Mouse (Mus musculus): ENCODE results near the gene Rapgef2. TPM values are rescaled to one million over a fixed set of nuclear protein-coding genes. Genes with fewer than 3 reads are reported as not detected.

Gene Rapgef2
- polyA plus RNA-seq, 1 experiment from 2014 or later = 3.1 TPM

GRCm38 (mm10) chr3:79144672-79145406, 141.5 kb downstream of the Rapgef2 start:
- DNase-seq (ENCODE audit: low spot score) = no peak
- no peak overlapping the region for H3K27ac ChIP-seq (ENCODE audit: low read depth, low read length)
- H3K9ac ChIP-seq (ENCODE audit: low read depth, low read length) = no peak overlapping the region

GRCm38 (mm10) chr3:79144085-79144484, 142.2 kb downstream of the Rapgef2 start:
- H3K27me3 ChIP-seq (replicated peaks; ENCODE audit: control insufficient read depth, insufficient read depth, low read length) = no peaks in the 10 kb centered on the region
- no peaks in the 10 kb centered on the region for H3K9me3 ChIP-seq (ENCODE audit: control insufficient read depth, low read length)
- no peaks in the 10 kb centered on the region for H3K36me3 ChIP-seq (ENCODE audit: control insufficient read depth, insufficient read depth, low read length)
- H3K4me1 ChIP-seq (replicated peaks; ENCODE audit: control insufficient read depth, insufficient read depth, low read length) = peaks cover 10% of the 10 kb centered on the region; the same call in 1 of the 2 replicates
- no peak overlapping the region for H3K9ac ChIP-seq (ENCODE audit: low read depth, low read length)
- no peak for DNase-seq (ENCODE audit: low spot score)
- no peak overlapping the region for H3K27ac ChIP-seq (ENCODE audit: low read depth, low read length)
- 80% methylated on average over 6 of the region's 6 CpGs for WGBS
- ATAC-seq (replicated peaks; ENCODE audit: low FRiP score) = no peak
- H3K4me3 ChIP-seq (ENCODE audit: low read depth, low read length) = no peak overlapping the region
- no peak overlapping the region for H3K4me2 ChIP-seq

More at GRCm38 (mm10) chr3:79144672-79145406, 141.5 kb downstream of the Rapgef2 start:
- no peak overlapping the region for H3K4me2 ChIP-seq
- 47% methylated on average over 13 of the region's 13 CpGs for WGBS
- H3K36me3 ChIP-seq (ENCODE audit: control insufficient read depth, insufficient read depth, low read length) = no peaks in the 10 kb centered on the region
- H3K9me3 ChIP-seq (ENCODE audit: control insufficient read depth, low read length) = no peaks in the 10 kb centered on the region
- H3K4me3 ChIP-seq (ENCODE audit: low read depth, low read length) = no peak overlapping the region
- ATAC-seq (replicated peaks; ENCODE audit: low FRiP score) = no peak
- H3K4me1 ChIP-seq (replicated peaks; ENCODE audit: control insufficient read depth, insufficient read depth, low read length) = peaks cover 10% of the 10 kb centered on the region; the same call in 1 of the 2 replicates
- H3K27me3 ChIP-seq (replicated peaks; ENCODE audit: control insufficient read depth, insufficient read depth, low read length) = no peaks in the 10 kb centered on the region

GRCm38 (mm10) chr3:79139245-79139644, 147.1 kb downstream of the Rapgef2 start:
- Histone ChIP-seq H3K4me3 (ENCODE audit: low read depth, low read length) (no peak overlapping the region), H3K9ac (ENCODE audit: low read depth, low read length) (no peak overlapping the region), H3K27ac (ENCODE audit: low read depth, low read length) (no peak overlapping the region), H3K36me3 (ENCODE audit: control insufficient read depth, insufficient read depth, low read length) (no peaks in the 10 kb centered on the region), H3K4me1 (replicated peaks; ENCODE audit: control insufficient read depth, insufficient read depth, low read length) (0 out of 2 replicates have a peak, but pooled peaks cover 3% of the 10 kb centered on the region), H3K9me3 (ENCODE audit: control insufficient read depth, low read length) (no peaks in the 10 kb centered on the region), H3K4me2 (no peak overlapping the region), H3K27me3 (replicated peaks; ENCODE audit: control insufficient read depth, insufficient read depth, low read length) (no peaks in the 10 kb centered on the region)
- 68% methylated on average over 3 of the region's 3 CpGs for WGBS
- DNase-seq (ENCODE audit: low spot score) (no peak), ATAC-seq (replicated peaks; ENCODE audit: low FRiP score) (no peak)

- no peaks in the 10 kb centered on the region for H3K9me3 ChIP-seq (ENCODE audit: control insufficient read depth, low read length)
- no peak overlapping the region for H3K4me2 ChIP-seq
- H3K9ac ChIP-seq (ENCODE audit: low read depth, low read length) = no peak overlapping the region
- H3K27me3 ChIP-seq (replicated peaks; ENCODE audit: control insufficient read depth, insufficient read depth, low read length) = no peaks in the 10 kb centered on the region
- H3K4me1 ChIP-seq (replicated peaks; ENCODE audit: control insufficient read depth, insufficient read depth, low read length) = 0 out of 2 replicates have a peak, but pooled peaks cover 3% of the 10 kb centered on the region
- no peak for DNase-seq (ENCODE audit: low spot score)
- no peak for ATAC-seq (replicated peaks; ENCODE audit: low FRiP score)
- no peaks in the 10 kb centered on the region for H3K36me3 ChIP-seq (ENCODE audit: control insufficient read depth, insufficient read depth, low read length)
- no peak overlapping the region for H3K27ac ChIP-seq (ENCODE audit: low read depth, low read length)
- H3K4me3 ChIP-seq (ENCODE audit: low read depth, low read length) = no peak overlapping the region
Measured at GRCm38 (mm10) chr3:79138601-79139000, 147.7 kb downstream of the Rapgef2 start.

GRCm38 (mm10) chr3:79130991-79131390, 155.3 kb downstream of the Rapgef2 start:
- DNase-seq (ENCODE audit: low spot score) (no peak), ATAC-seq (replicated peaks; ENCODE audit: low FRiP score) (no peak)
- Histone ChIP-seq H3K4me2 (no peak overlapping the region), H3K27me3 (replicated peaks; ENCODE audit: control insufficient read depth, insufficient read depth, low read length) (no peaks in the 10 kb centered on the region), H3K36me3 (ENCODE audit: control insufficient read depth, insufficient read depth, low read length) (no peaks in the 10 kb centered on the region), H3K9ac (ENCODE audit: low read depth, low read length) (no peak overlapping the region), H3K9me3 (ENCODE audit: control insufficient read depth, low read length) (no peaks in the 10 kb centered on the region), H3K27ac (ENCODE audit: low read depth, low read length) (no peak overlapping the region), H3K4me1 (replicated peaks; ENCODE audit: control insufficient read depth, insufficient read depth, low read length) (no peaks in the 10 kb centered on the region), H3K4me3 (ENCODE audit: low read depth, low read length) (no peak overlapping the region)
- 64% methylated on average over 3 of the region's 3 CpGs for WGBS

- Histone ChIP-seq H3K36me3 (ENCODE audit: control insufficient read depth, insufficient read depth, low read length) (no peaks in the 10 kb centered on the region), H3K4me2 (no peak overlapping the region), H3K9ac (ENCODE audit: low read depth, low read length) (no peak overlapping the region), H3K27ac (ENCODE audit: low read depth, low read length) (no peak overlapping the region), H3K4me1 (replicated peaks; ENCODE audit: control insufficient read depth, insufficient read depth, low read length) (no peaks in the 10 kb centered on the region), H3K4me3 (ENCODE audit: low read depth, low read length) (no peak overlapping the region), H3K9me3 (ENCODE audit: control insufficient read depth, low read length) (no peaks in the 10 kb centered on the region), H3K27me3 (replicated peaks; ENCODE audit: control insufficient read depth, insufficient read depth, low read length) (no peaks in the 10 kb centered on the region)
- WGBS = 60% methylated on average over 6 of the region's 6 CpGs
- DNase-seq (ENCODE audit: low spot score) (no peak), ATAC-seq (replicated peaks; ENCODE audit: low FRiP score) (no peak)
Measured at GRCm38 (mm10) chr3:79129044-79129600, 157.2 kb downstream of the Rapgef2 start.

- Histone ChIP-seq H3K4me1 (replicated peaks; ENCODE audit: control insufficient read depth, insufficient read depth, low read length) (no peaks in the 10 kb centered on the region), H3K9ac (ENCODE audit: low read depth, low read length) (no peak overlapping the region), H3K4me3 (ENCODE audit: low read depth, low read length) (no peak overlapping the region), H3K27me3 (replicated peaks; ENCODE audit: control insufficient read depth, insufficient read depth, low read length) (no peaks in the 10 kb centered on the region), H3K9me3 (ENCODE audit: control insufficient read depth, low read length) (no peaks in the 10 kb centered on the region), H3K27ac (ENCODE audit: low read depth, low read length) (no peak overlapping the region), H3K4me2 (no peak overlapping the region), H3K36me3 (ENCODE audit: control insufficient read depth, insufficient read depth, low read length) (no peaks in the 10 kb centered on the region)
- ATAC-seq (replicated peaks; ENCODE audit: low FRiP score) (no peak), DNase-seq (ENCODE audit: low spot score) (no peak)
- WGBS = 78% methylated on average over 2 of the region's 2 CpGs
Measured at GRCm38 (mm10) chr3:79127797-79128196, 158.5 kb downstream of the Rapgef2 start.

- no peak overlapping the region for H3K9ac ChIP-seq (ENCODE audit: low read depth, low read length)
- no peaks in the 10 kb centered on the region for H3K4me1 ChIP-seq (replicated peaks; ENCODE audit: control insufficient read depth, insufficient read depth, low read length)
- H3K27me3 ChIP-seq (replicated peaks; ENCODE audit: control insufficient read depth, insufficient read depth, low read length) = no peaks in the 10 kb centered on the region
- H3K9me3 ChIP-seq (ENCODE audit: control insufficient read depth, low read length) = no peaks in the 10 kb centered on the region
- H3K4me3 ChIP-seq (ENCODE audit: low read depth, low read length) = no peak overlapping the region
- no peaks in the 10 kb centered on the region for H3K36me3 ChIP-seq (ENCODE audit: control insufficient read depth, insufficient read depth, low read length)
- no peak for ATAC-seq (replicated peaks; ENCODE audit: low FRiP score)
- H3K27ac ChIP-seq (ENCODE audit: low read depth, low read length) = no peak overlapping the region
- no peak for DNase-seq (ENCODE audit: low spot score)
- 77% methylated on average over 6 of the region's 6 CpGs for WGBS
- no peak overlapping the region for H3K4me2 ChIP-seq
Measured at GRCm38 (mm10) chr3:79126857-79127256, 159.5 kb downstream of the Rapgef2 start.

- Histone ChIP-seq H3K9ac (ENCODE audit: low read depth, low read length) (no peak overlapping the region), H3K4me1 (replicated peaks; ENCODE audit: control insufficient read depth, insufficient read depth, low read length) (no peaks in the 10 kb centered on the region), H3K27ac (ENCODE audit: low read depth, low read length) (no peak overlapping the region), H3K27me3 (replicated peaks; ENCODE audit: control insufficient read depth, insufficient read depth, low read length) (no peaks in the 10 kb centered on the region), H3K36me3 (ENCODE audit: control insufficient read depth, insufficient read depth, low read length) (no peaks in the 10 kb centered on the region), H3K9me3 (ENCODE audit: control insufficient read depth, low read length) (no peaks in the 10 kb centered on the region), H3K4me2 (no peak overlapping the region), H3K4me3 (ENCODE audit: low read depth, low read length) (no peak overlapping the region)
- WGBS = 80% methylated on average over 7 of the region's 7 CpGs
- no peak for ATAC-seq (replicated peaks; ENCODE audit: low FRiP score)
- no peak for DNase-seq (ENCODE audit: low spot score)
Measured at GRCm38 (mm10) chr3:79121391-79121790, 164.9 kb downstream of the Rapgef2 start.
